Mouse (Mus musculus) heart, embryonic 12.5 days (tissue): ENCODE data around the gene Cpne7. TPM values are rescaled to one million over a fixed set of nuclear protein-coding genes. Genes with fewer than 3 reads are reported as not detected.

Experiments
- microRNA-seq: library from miRNA; unstranded; fragments of <30 nt; microRNA quantifications from one replicate; pipeline ENCODE4, GENCODE M21; 2017
- polyA plus RNA-seq: library from polyadenylated mRNA; unstranded; fragments of >200 nt; fragmentation: Nextera tagmentation; extraction: Ambion mirVana; gene quantifications from 2 replicates; pipeline ENCODE4 v1.2.1, GENCODE M21; 2016

Gene Cpne7
- polyA plus RNA-seq, 1 experiment from 2014 or later: 0.24 TPM

Small RNA genes lying within 50 kb of the gene (microRNA-seq; reads per million reads assigned to microRNA genes)
- not detected for gene Mir7079
- not detected for gene Mir7080

Other genes starting within 250 kb of the Cpne7 start
- gene Ankrd11, start 75.1 kb upstream of the Cpne7 start, polyA plus RNA-seq: 62.4 and 64.8 TPM in 2 replicates
- gene Spg7, start 54.4 kb upstream of the Cpne7 start, polyA plus RNA-seq: 77.3 and 79.9 TPM in 2 replicates
- 1,041 and 1,045 TPM in 2 replicates for gene Rpl13, start 15.0 kb upstream of the Cpne7 start, polyA plus RNA-seq
- 5.4 and 5.8 TPM in 2 replicates for gene Sult5a1, start 40.9 kb downstream of the Cpne7 start, polyA plus RNA-seq
- gene Dpep1, start 68.9 kb downstream of the Cpne7 start, polyA plus RNA-seq: 2.5 and 2.8 TPM in 2 replicates
- gene Chmp1a, start 95.4 kb downstream of the Cpne7 start, polyA plus RNA-seq: 97.9 and 102 TPM in 2 replicates
- 3.4 and 4.2 TPM in 2 replicates for gene Spata33, start 95.5 kb downstream of the Cpne7 start, polyA plus RNA-seq
- 20.3 and 23.6 TPM in 2 replicates for gene Cdk10, start 107.5 kb downstream of the Cpne7 start, polyA plus RNA-seq
- 2.3 and 2.5 TPM in 2 replicates for gene Spata2l, start 118.9 kb downstream of the Cpne7 start, polyA plus RNA-seq
- gene Zfp276, start 136.8 kb downstream of the Cpne7 start, polyA plus RNA-seq: 16.0 and 18.2 TPM in 2 replicates
- gene Vps9d1, start 137.0 kb downstream of the Cpne7 start, polyA plus RNA-seq: 19.5 and 20.0 TPM in 2 replicates
- gene Fanca, start 201.2 kb downstream of the Cpne7 start, polyA plus RNA-seq: 23.0 and 23.6 TPM in 2 replicates
- gene Spire2, start 215.3 kb downstream of the Cpne7 start, polyA plus RNA-seq: 2.8 and 3.4 TPM in 2 replicates